Mouse (Mus musculus) mature B cell (primary cell): ENCODE measurements around the gene Cd99l2.

Experiments used
- in situ Hi-C: fragments of 300-500 bp; cut with MboI; formaldehyde crosslinking; loops from 2 replicates; pipeline ENCODE4 v1.14.3; 2019

The Cd99l2 gene

DNA sequence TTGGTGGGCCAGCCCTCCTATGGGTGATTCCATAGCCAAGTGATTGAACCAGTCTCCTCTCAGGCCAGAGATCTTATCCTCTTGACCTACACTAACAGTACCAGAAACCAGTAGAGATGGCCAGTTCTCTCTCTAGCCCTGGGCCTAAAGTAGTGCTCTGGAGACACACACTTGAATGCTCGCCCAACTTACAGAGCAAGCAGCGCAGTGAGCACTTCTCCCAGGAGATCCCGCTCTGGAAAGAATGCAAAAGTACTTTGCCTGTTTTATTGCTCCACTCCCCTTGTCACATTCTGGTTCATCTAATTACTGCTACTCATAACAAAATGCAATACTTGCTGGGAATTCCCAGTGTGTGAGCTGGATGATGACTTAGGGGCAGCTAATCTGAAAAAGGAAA is 25.2 kb downstream of the Cd99l2 start:
- in situ Hi-C loops = no loop called here

DNA sequence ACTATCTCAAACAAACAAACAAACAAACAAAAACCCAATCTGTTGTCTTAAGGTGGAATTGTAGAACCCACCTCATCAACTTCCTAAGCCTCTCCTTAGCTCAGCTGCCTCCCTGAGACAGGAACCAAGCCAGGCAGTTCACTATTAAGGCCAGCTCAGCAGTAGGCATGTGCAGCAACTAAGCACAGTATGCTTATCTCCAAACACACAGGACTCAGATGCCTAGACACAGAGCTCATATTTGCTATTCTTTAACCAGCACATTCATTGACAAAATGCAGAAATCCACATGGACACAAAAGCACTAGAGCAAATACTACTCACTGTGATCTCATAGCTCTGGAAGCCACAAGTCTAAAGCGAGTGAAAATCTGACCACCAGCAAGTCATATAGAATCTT is 27.2 kb downstream of the Cd99l2 start:
- in situ Hi-C loops = no loop called here

DNA sequence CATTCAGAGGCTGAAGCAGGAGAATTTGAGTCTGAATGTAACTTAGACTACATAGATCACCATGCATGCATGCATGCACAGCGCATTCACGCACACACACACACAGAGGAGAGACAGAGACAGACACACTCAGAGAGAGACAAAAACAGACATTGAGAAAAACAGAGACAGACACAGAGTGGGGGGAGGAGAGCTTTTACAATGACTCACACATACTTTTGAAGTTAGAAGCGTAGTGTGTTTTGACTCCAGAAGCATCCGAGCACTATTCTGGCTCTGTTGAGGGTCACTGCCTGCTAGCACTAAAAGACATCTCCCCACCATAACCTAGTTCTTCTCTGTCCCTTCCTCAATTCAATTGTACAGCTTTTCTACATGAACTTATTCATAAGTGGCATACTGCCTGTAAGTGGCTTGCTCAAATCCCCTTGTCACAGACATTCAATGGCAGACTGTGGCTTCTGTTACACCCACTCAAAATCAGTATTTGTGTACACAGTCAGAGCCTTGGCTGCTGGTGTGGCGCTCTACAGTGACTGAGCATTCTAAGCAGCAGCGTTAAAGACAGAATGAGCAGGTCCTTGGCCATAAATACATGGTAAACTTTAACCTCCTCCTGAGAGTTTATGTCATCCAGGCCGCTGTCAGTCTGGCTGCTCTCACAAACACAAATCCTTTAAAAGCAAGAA is 28.4 kb downstream of the Cd99l2 start:
- in situ Hi-C loops = no loop called here

DNA sequence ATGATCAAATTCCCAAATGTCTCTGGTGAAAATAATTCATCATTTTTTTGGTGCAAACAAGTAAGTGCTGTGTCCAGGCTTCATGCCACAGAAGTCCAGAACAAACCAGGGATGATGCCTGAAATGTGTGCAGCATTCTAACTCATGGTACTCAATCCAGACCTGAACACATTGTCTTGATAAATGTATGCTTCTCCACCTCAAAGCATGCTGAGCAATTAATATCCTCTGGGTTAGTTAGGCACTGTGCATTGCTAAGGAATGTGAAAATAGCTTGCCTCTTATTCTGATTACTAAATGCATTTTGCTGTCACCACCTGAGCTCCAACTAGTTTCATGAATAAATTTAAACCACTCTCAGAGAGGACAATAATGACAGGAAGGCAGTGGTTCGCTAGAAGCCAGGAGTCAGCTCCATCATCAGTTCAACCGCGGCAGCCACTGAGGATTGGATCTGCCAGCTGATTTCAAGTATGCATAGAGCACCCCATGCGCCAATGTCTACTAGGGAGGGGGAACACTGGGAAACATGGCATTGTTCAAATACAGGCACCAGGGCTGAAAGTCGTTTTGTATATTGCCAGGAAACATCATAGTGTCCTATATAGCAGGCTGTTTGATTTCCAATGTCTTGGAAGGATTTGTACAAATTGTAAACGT is 36.4 kb downstream of the Cd99l2 start:
- in situ Hi-C loops = no loop called here

DNA sequence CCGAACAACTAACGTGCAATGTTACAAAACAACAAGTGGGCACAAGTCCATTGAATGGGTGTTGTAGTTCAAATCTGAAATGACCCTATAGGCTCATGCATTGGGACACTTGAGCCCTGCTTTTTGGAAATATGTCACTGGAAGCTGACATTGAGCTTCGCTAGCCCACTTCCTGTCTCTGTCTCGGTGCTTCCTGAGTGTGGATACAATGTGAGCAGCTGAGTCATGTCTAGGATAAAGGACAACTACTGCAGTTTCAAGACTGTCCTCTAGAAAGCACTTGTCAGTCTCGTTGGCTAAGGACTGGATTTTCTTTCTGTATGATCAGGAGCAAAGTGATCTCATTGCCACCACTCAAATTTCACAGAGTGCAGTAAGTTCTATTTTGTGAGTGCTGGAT is 49.7 kb downstream of the Cd99l2 start:
- in situ Hi-C loops = no loop called here

DNA sequence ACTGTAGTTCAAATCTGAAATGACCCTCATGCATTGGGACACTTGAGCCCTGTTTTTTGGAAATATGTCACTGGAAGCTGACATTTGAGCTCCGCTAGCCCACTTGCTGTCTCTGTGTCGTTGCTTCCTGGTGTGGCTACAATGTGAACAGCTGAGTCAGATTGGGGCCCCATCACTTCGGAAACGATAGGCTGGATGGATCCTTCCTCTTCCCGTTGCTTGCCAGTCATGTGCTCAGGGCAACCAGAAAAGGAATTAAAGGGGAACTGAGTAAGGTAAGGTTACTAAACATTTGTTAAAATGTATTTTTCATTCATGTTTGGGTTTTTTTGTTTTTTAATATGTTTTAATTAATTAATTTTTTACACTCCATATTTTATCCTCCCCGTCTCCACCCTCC is 53.2 kb downstream of the Cd99l2 start:
- in situ Hi-C loops = no loop called here

DNA sequence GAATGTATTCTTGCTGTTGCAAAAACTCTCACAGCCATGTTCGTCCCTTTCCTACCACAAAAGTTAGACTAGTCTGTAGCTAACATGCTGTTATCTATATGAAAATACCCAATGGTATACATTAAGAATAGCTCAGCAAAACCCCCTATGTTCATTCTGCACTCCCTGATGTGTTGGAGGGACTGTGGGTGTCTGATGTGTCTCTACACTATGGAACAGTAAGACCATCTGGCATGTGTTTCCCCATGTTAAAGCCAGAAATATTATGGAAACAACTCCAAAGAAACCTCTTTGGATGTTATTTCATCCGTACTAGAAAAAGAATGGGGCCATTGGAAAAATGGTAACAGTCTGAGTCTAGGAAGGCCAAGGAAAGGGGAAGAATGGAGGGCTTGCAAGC is 57.1 kb downstream of the Cd99l2 start:
- in situ Hi-C loops = no loop called here

DNA sequence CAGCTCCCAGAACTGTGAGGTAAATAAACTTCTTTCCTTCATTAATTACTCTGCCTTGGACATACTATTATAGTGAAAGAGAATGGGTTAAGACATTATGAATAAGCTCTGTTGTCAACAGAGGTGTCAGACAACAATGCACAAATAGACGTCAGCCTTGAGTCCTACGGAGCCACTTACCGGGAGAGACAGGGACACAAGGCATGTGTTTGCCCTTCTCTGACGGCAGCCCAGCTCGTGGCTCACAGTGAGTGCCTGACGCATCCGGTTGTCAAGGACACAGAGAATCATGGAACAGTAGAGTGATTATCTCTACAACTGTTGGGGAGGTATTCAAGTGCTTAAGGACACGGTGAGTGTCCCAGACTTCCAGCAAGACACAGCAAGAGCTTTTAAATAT is 57.8 kb downstream of the Cd99l2 start:
- in situ Hi-C loops = no loop called here

DNA sequence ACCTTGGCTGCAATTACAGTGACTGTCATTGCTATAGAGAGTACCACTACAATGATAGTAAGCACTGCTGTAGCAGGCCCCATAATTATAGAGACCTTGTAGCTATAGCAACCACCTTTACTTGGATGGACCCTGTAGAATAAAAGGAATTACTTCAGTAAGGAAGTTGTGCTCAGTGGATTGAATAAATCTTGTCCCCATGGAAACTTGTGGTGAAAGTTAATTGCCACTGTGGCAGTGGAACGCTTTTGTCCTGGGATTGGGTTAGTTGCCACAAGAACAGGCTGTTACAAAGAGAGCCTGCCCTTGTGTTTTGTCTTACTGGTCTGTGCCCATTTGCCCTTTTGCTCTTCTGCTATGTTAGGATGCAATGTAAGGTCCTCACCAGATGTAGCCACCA is 58.2 kb downstream of the Cd99l2 start:
- in situ Hi-C loops = no loop called here

DNA sequence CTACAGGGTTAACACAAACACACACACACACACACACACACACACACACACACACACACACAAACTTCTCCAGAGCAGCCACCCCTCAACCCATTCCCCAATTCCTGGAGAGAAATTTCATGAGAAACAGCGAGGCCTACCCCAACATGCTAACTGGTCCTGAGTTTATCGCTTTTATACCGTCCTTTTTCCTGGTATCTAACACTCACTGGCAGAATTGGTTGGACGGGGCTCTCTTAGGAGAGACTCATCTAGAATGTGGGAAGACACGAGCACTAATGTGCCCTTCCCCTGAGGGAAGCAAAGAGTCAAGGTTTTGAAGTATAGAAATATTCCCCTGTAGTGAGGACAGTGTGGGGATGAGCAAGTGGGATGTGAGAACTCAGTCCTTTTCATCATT is 61.7 kb downstream of the Cd99l2 start:
- in situ Hi-C loops = no loop called here

DNA sequence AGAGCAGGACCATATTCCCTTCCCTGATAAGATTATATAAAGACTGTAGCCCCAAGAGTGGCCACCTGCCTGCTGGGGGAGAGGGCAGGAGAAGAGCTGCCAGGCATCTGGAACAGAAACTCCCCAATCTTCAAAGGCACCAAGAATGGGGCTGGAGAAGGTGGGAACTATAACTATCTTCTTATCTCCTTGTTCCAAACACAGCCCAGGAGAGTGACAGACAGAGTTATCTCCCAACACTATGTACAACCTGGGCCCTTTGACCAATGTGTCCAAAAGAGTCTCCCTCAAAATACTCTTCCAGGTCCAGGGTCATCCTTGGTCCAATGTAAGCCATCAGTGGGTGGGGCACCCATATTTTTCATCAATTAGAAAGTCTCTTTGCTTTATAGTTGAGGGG is 65.2 kb downstream of the Cd99l2 start:
- in situ Hi-C loops = loop anchor here (10.0 kb wide), 1 partner anchor 177 kb away; no protein-coding TSS in a partner anchor

DNA sequence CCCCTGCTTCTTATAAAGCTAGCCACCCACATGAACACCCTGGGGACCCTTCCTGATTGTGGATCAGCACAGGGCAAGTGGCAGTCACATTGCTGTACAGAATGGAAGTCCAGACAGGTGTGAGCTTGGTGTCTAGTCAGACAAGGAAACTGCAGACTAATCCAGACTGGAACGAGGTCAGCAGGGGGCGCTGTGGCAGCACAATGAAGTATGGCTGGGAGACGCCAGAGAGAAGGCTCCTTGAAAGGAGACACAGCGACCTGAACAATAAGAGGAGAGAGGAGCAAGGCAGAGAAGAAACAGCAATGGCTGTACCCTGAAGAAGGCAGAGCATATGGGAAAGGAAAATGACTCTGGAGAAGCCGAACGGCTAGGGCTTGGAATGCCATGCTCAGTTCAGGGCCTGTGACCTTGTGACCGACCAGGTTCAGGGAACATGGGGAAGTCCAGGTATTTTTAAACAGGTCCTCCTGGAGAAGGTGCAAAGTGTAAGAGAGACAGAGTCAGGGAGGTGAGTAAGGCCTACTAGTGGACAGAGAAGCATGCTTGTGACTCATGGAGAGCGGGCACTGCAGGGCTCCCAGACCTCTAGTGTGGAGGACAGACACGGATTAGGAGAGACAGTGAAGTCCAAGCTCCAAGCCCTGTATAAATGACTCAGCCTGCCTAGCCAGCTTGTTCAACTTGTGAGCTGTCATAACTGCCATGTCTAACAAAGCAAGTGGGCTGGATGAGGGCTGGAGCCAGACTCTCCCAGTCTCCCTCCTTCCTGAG is 66.7 kb downstream of the Cd99l2 start:
- in situ Hi-C loops = loop anchor here (10.0 kb wide), 1 partner anchor 179 kb away; no protein-coding TSS in a partner anchor

DNA sequence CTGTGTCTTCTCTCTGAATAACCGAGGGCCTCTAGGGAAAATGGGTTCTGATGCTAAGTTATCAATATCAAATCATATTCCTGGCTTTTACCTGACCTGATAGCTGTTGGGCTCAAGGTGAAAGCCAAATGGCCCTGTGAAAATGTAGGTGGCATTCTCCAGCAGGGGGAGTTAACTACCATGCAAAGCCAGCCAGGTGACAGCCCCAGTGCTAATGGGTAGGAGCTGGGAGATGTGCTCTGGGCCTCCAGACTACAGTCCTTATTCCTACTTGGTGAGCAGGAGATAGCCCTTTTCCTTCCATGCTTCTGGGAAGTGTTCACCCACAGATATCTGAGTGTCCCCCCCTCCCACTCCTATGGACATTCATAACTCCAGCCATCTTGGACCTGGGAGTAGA is 67.8 kb downstream of the Cd99l2 start:
- in situ Hi-C loops = loop anchor here (10.0 kb wide), 1 partner anchor 180 kb away; no protein-coding TSS in a partner anchor

DNA sequence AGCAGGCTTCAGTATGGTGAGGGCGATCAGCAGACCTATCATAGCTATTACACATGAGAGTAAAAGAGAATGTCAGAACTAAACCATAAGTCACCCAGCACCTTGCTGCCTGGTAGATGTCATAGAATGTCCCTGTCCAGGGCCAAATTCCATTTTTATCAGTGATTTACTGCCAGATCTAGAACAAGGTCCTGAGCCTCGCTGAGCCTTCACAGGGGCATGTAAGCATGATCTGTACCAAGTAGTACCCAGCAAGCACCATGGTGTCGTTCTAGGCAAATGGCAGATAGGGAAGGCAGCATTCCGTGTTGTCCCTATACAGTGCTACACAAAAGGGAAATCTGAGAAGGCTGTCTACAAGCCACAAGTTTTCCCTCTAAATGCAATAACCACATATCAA is 79.0 kb downstream of the Cd99l2 start:
- in situ Hi-C loops = no loop called here

DNA sequence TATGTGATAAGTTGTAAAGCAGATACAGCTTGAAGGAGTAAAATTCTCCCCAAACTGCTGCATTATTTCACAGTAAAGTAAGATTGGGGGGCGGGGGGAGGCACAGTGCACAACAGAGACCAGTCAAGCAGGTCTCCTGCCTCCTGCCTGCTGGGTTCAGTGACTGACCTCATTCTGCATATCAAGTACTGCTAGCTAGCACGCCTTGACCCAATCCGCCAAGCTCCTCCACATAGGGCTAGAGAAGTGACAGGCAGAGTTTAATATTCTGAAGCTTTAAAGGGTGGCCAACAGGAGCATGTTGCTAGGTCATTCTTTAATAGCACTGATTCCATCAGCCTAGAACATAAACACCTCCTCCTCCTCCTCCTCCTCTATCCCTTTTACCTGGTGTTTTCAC is 79.9 kb downstream of the Cd99l2 start:
- in situ Hi-C loops = no loop called here

DNA sequence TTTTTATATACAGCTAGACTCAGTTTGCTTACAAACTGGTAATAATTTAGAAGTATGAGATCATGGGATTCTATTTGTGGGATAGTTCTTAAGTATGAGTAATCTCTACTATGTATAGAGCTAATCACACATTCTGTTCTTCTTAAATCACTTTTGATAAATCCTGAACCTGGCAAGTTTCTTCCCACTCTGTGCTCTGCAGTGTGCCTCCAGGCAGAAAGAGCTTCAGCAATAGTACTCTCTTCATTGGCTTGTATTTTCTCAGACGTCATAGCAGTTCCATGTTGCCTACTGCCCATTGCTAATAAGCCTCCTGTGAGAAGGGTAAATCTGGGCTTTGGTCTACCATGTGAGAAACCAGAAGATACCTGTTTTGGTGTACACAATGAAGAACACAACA is 84.3 kb downstream of the Cd99l2 start:
- in situ Hi-C loops = no loop called here

DNA sequence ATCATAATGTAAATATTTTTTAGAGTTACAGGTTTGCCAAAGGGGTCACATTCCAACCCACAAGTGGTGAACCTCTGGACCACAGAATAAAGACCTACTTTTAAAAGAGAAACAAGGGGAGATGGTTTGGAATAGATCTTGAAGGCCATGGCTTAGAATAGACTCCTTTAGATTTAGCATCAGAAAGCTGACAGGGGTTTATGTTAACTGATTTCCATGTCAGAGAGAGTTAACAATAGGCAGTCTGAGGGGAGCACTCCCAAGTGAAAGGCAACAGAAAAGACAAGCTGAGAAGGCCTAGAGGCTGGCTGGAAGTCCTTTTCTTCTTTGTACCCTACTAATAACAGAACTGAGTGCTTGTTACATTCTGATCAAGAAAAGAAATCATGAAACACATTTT is 86.4 kb downstream of the Cd99l2 start:
- in situ Hi-C loops = no loop called here

DNA sequence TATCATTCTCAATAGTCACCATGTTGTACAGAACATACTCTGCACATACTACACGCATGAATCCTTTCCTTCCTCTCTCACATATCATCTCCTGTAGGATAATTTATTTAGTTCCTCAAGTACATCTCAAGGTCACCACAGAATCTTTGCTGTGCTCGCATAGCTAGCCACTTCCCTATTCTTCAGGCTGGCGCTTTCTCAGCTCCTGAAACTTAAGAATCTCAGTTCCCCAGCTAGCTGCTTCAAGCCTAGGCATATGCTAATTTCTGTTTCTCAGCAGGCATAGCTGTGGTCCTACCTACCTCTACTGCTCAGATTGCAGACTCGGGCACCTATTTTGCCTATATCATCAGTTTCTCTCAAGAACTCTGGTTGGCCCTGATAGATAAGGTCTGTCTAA is 96.3 kb downstream of the Cd99l2 start:
- in situ Hi-C loops = no loop called here

DNA sequence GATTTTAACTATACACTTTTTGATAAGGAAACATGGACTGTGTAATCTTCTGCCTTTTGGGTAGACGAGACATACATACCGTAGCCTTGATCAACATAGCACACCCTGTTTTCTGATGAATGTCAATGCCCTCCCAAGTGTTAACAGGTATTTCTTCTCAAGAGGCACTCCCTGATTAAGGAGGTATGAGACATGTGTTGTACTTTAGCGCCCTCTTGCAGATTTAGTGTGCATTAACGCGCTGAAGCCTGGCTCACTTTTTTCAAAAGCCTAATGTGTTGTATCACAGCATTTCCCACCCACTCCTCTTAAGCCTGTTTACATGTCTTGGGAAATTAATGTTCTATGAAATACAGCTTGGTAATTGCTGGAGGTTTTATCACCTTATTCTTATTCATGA is 111.1 kb downstream of the Cd99l2 start:
- in situ Hi-C loops = no loop called here

DNA sequence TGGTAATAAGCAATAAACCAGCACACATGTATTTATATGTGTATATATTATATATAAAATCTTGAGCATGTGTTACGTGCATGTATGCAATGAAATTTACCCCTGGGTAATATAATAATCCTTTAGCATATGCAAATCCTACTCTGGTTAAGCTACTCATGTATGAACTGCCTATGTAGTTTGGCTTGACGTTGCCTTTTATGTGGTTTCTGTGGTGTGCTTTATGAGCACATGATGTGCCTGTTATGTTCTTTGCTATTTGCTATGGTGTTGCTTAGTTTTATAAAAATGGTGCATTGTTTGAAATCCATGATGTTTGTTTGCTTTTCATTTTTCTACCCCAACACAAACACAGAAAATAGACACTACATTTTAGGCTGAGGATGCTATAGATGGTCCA is 114.2 kb downstream of the Cd99l2 start:
- in situ Hi-C loops = no loop called here

DNA sequence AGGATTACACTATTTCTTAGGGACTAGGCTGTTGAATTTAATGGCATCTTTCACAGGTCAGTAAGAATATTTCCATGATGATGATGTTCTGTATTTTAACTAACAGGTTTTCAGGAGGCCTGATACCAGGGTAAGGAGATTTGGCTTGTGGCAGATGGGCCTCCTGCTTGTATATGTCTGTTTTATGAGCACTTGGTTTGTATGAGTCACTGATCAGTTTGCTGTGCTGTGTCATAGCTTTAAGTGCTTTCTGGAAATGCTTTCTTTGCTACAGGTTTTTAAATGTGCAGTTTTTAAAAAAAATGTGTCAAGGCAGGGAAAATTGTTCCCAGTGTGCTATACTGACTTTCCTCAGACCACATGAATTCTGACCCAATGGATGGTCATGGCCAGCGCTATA is 115.9 kb downstream of the Cd99l2 start:
- in situ Hi-C loops = no loop called here
